Mouse (Mus musculus): ENCODE results near the gene Iqca.

- no peak for TF ChIP-seq CTCF (IDR thresholded peaks at IDR 0.05; ENCODE audit: borderline replicate concordance, extremely low read depth, insufficient read depth, insufficient read length)
- TF ChIP-seq POLR2A (IDR thresholded peaks at IDR 0.05; ENCODE audit: borderline replicate concordance, extremely low read depth, insufficient read depth, insufficient read length, poor library complexity, severe bottlenecking) = no peak
These were observed 10.0 kb upstream of the Iqca start for GRCm38 (mm10) chr1:90163161-90163560.

All from brain, embryonic 14.5 days (tissue).